Mouse (Mus musculus): Measurements from ENCODE around the gene Mrpl21. TPM values are rescaled to one million over a fixed set of nuclear protein-coding genes. Genes with fewer than 3 reads are reported as not detected.

The Mrpl21 gene
- total and polyA plus RNA-seq, 3 experiments = 145 to 159 TPM; not detected in 1

DNA sequence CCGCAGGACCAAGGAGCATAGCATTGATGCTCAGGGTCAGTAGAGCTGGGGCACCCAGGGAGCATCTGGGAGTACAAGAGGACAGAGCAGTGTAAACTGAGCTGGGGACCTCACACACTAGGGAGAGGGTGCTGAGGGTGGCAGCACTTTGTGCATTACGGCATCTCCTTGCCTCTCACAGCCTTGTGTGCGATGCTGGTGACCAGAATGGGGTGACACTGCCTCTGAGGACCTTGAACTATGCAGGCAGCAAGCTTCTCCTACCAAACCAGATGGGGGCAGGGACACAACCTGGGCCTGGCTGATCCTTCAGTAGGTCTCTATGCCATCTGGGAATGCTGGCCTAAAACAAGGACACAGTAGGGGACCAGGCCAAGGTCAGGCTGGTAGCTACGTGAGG is 16.0 kb upstream of the Mrpl21 start:
- H3K9me3 ChIP-seq (replicated peaks; ENCODE audit: insufficient read depth, low read length) = no peaks in the 10 kb centered on the region
- H3K79me2 ChIP-seq (ENCODE audit: control insufficient read depth, insufficient read depth, low read length, poor library complexity) = no peaks in the 10 kb centered on the region
- TF ChIP-seq ETS1 (IDR thresholded peaks at IDR 0.05; ENCODE audit: low read depth, low read length) (no peak), ZC3H11A (IDR thresholded peaks at IDR 0.05; ENCODE audit: low read depth, low read length) (no peak), SMC3 (IDR thresholded peaks at IDR 0.05; ENCODE audit: low read depth, low read length) (no peak), ZKSCAN1 (IDR thresholded peaks at IDR 0.05; ENCODE audit: low read depth, low read length) (no peak), UBTF (IDR thresholded peaks at IDR 0.05; ENCODE audit: borderline replicate concordance, insufficient read depth, low read depth, low read length) (no peak), TBP (IDR thresholded peaks at IDR 0.05; ENCODE audit: low read depth, low read length) (no peak), MYC (IDR thresholded peaks at IDR 0.05; ENCODE audit: low read depth, low read length) (no peak), EP300 (IDR thresholded peaks at IDR 0.05; ENCODE audit: low read depth in 1 of 2, low read length in 2 of 2) (no peak), NRF1 (IDR thresholded peaks at IDR 0.05; ENCODE audit: insufficient read depth, low read depth, low read length, poor library complexity, severe bottlenecking) (no peak), MAZ (IDR thresholded peaks at IDR 0.05; ENCODE audit: low read depth, low read length) (no peak), MEF2A (IDR thresholded peaks at IDR 0.05; ENCODE audit: extremely low read depth, insufficient replicate concordance, low read depth, low read length, poor library complexity, severe bottlenecking) (no peak)
- peaks cover 0 to 2% of the 10 kb centered on the region in 2 experiments; a peak in 2 of 4 replicates for H3K36me3 ChIP-seq (ENCODE audit: control insufficient read depth in 1 of 2, insufficient read depth in 2 of 2, low read length in 2 of 2)
- no peak for DNase-seq (ENCODE audit: low read depth, low spot score)
- H3K9ac ChIP-seq (ENCODE audit: control insufficient read depth, low read depth, low read length, poor library complexity, severe bottlenecking) = no peak overlapping the region
- no peaks in the 10 kb centered on the region for H3K4me1 ChIP-seq (ENCODE audit: control insufficient read depth in 1 of 2, insufficient read depth in 2 of 2, low read length in 2 of 2)
- no peak overlapping the region for H3K4me3 ChIP-seq (ENCODE audit: control insufficient read depth in 1 of 2, insufficient read depth in 1 of 2, low read depth in 2 of 2, low read length in 2 of 2)
- no peaks in the 10 kb centered on the region for H3K27me3 ChIP-seq (ENCODE audit: control insufficient read depth in 1 of 2, insufficient read depth in 2 of 2, low read length in 2 of 2)
- no peak overlapping the region for H3K27ac ChIP-seq (ENCODE audit: control insufficient read depth, low read depth, low read length)

DNA sequence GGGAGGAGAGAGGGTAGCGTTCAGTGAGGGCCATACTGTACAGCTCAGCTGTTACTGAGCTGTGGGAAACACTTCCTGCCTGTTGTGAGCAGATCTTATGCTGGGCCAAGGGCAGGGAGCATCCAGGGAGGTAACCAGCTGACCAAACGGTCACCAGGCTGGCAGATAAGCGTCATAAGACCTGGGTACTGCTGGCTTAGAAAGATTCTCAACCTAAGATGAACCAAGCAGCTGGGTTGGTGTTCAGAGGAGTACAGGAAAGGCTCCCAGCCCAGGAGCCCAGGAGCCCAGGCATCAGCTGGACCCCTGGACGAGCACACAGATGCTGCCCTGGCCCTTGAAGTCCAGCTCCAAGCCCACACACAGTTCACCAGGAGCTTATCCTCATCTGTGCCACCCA is 15.4 kb upstream of the Mrpl21 start:
- Histone ChIP-seq H3K27me3 (ENCODE audit: control insufficient read depth in 1 of 2, insufficient read depth in 2 of 2, low read length in 2 of 2) (no peaks in the 10 kb centered on the region), H3K27ac (ENCODE audit: control insufficient read depth, low read depth, low read length) (no peak overlapping the region), H3K36me3 (ENCODE audit: control insufficient read depth in 1 of 2, insufficient read depth in 2 of 2, low read length in 2 of 2) (peaks cover 0 to 2% of the 10 kb centered on the region in 2 experiments; a peak in 2 of 4 replicates), H3K4me3 (ENCODE audit: control insufficient read depth in 1 of 2, insufficient read depth in 1 of 2, low read depth in 2 of 2, low read length in 2 of 2) (no peak overlapping the region), H3K4me1 (ENCODE audit: control insufficient read depth in 1 of 2, insufficient read depth in 2 of 2, low read length in 2 of 2) (no peaks in the 10 kb centered on the region), H3K9ac (ENCODE audit: control insufficient read depth, low read depth, low read length, poor library complexity, severe bottlenecking) (no peak overlapping the region), H3K9me3 (replicated peaks; ENCODE audit: insufficient read depth, low read length) (no peaks in the 10 kb centered on the region), H3K79me2 (ENCODE audit: control insufficient read depth, insufficient read depth, low read length, poor library complexity) (no peaks in the 10 kb centered on the region)
- TF ChIP-seq E2F4 (IDR thresholded peaks at IDR 0.05; ENCODE audit: borderline replicate concordance, low read depth, low read length) = no peak
- TF ChIP-seq NRF1 (IDR thresholded peaks at IDR 0.05; ENCODE audit: insufficient read depth, low read depth, low read length, poor library complexity, severe bottlenecking) = no peak
- TF ChIP-seq CTCF (IDR thresholded peaks at IDR 0.05 in 2 of 3, conservative IDR thresholded peaks at IDR 0.05 in 1 of 3; ENCODE audit: control insufficient read depth in 1 of 3, insufficient read depth in 1 of 3, low read depth in 2 of 3, low read length in 3 of 3, poor library complexity in 1 of 3, severe bottlenecking in 1 of 3) = no peak
- no peak for TF ChIP-seq TCF12 (IDR thresholded peaks at IDR 0.05; ENCODE audit: low read depth, low read length)
- TF ChIP-seq MXI1 (IDR thresholded peaks at IDR 0.05; ENCODE audit: low read depth, low read length) = no peak
- TF ChIP-seq CHD2 (IDR thresholded peaks at IDR 0.05; ENCODE audit: low read length) = no peak
- no peak for TF ChIP-seq GABPA (IDR thresholded peaks at IDR 0.05; ENCODE audit: low read depth, low read length)
- no peak for TF ChIP-seq POLR2AphosphoS2 (IDR thresholded peaks at IDR 0.05; ENCODE audit: low read length)
- TF ChIP-seq USF1 (IDR thresholded peaks at IDR 0.05; ENCODE audit: low read depth, low read length) = no peak
- no peak for TF ChIP-seq GATA1 (IDR thresholded peaks at IDR 0.05; ENCODE audit: low read depth, low read length)
- no peak for TF ChIP-seq KAT2A (conservative IDR thresholded peaks at IDR 0.05; ENCODE audit: low read depth, low read length)
- no peak for TF ChIP-seq JUND (IDR thresholded peaks at IDR 0.05; ENCODE audit: low read depth, low read length)
- TF ChIP-seq MAFK (IDR thresholded peaks at IDR 0.05; ENCODE audit: borderline replicate concordance, low read depth, low read length) = no peak
- no peak for TF ChIP-seq RAD21 (IDR thresholded peaks at IDR 0.05; ENCODE audit: low read depth, low read length)
- no peak for TF ChIP-seq MYC (IDR thresholded peaks at IDR 0.05; ENCODE audit: low read depth, low read length)
- no peak for TF ChIP-seq RCOR1 (IDR thresholded peaks at IDR 0.05; ENCODE audit: low read depth, low read length)
- TF ChIP-seq POLR2A (IDR thresholded peaks at IDR 0.05; ENCODE audit: control insufficient read depth in 1 of 2, insufficient read depth in 1 of 2, low read depth in 1 of 2, low read length in 2 of 2, poor library complexity in 1 of 2) = no peak
- DNase-seq (ENCODE audit: low read depth, low spot score) = no peak
